Mouse (Mus musculus) CH12.LX (cell line): ENCODE results near the gene Flnc.

Experiments used
- CTCF ChIP-seq, 2 experiments: IDR thresholded peaks in 1 of 2; conservative IDR thresholded peaks in 1 of 2; 2 replicates each; pipeline ENCODE4 v1.5.1; 2011 to 2012; ENCODE audit warnings: low read depth in 2 of 2, low read length in 2 of 2, improper control_type of control experiment in 1 of 2, inconsistent platforms in 1 of 2, mild to moderate bottlenecking in 1 of 2, moderate library complexity in 1 of 2
- E2F4 ChIP-seq: IDR thresholded peaks from 2 replicates; pipeline ENCODE4 v1.6.1; 2011; ENCODE audit warnings: low read depth, low read length, improper control_type of control experiment; ENCODE audit not compliant: insufficient replicate concordance

DNA sequence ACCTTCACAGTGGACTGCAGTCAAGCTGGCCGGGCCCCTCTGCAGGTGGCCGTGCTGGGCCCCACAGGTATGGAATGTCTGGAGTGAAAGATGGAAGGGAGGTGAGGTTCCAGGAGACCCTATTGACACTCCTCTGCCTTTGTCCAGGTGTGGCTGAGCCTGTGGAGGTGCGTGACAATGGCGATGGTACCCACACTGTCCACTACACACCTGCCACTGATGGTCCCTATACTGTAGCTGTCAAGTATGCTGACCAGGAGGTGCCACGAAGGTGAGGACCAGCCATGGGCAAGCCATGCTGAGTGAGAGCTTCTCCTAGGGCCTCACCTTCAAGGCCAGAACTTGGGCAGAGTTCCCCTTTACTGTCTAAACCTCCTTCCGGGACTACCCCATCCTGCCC lies 17.6 kb downstream of the Flnc start:
- TF ChIP-seq CTCF (conservative IDR thresholded peaks at IDR 0.05 in 1 of 2, IDR thresholded peaks at IDR 0.05 in 1 of 2; ENCODE audit: low read depth in 2 of 2, low read length in 2 of 2) (no peak), E2F4 (no peak)
